Mouse (Mus musculus): Measurements from ENCODE around the gene Tesk1.

Tesk1 gene

DNA sequence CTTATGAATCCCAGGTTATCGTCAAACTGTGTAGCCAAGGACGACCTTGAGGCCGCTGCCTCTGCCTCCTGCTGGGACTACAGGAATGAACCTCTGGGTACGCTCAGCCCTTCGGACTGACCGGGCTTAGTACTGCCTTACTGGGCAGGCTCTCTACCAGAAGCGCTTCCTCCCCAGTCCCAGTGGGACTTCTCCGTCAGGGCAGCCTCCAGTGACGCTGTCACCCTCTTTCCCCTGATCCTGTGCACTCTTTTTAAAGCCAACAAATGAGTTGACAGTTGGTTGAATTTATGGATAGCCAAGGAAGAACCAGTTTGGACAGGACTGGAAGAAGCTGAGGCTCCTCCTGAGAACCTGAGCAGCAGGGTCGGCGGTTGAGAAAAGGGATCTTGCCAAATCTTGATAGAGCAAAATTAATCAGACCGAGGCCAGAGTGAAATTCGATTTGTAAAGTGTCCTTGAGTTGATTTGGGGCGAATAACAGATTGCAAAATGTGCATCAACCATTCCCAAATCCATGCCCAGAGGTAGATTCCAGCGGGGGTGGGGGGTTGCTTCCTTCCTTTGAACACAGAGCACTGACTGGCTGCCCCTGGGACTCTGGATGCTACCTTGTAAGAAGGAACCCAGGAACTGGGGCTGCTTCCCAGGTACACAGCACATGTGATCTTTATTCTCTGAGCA is 22.6 kb upstream of the Tesk1 start:
- no peak for DNase-seq (ENCODE audit: low read depth, low spot score)

DNA sequence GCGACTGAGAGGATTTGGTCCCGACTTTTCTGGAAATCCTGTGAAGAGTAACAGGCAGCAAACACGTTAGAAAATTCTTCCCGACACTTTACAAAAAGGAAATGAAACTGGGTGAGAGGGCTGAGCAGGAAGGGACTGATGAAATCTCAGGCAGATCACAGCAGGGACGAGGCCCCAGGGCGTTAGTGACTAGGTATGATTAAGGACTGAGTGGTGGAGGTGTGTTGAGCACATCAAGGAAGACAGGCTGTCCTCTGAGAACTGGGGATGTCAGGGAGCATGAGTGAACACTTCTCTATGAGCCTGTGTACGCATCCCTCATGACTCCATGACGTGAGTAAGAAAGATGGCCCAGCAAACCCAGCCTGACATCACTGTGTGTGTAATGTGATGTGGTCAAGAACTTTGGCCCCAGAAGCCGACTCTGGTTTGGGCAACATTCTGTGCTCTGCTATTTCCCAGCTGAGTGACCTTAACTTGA is 21.9 kb upstream of the Tesk1 start:
- DNase-seq (ENCODE audit: low read depth, low spot score) = no peak

DNA sequence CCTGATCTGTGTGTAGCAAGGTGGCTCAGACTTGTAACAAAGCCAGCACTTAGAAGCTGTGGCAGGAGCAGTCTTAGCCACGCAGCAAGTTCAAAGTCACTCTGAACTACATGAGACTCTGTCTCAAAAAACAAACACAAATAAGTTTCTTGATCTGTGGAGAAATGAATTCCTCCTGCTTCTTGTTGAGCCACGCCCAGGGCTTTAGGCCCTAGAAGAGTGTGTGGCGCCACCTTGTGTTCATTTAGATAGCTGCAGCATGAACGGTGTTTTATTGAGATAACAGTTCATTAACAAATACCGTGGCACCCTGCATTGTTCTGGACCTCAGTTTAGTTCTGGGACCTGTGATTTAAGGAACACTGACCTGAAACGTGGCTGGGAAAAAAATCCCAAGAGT is 21.4 kb upstream of the Tesk1 start:
- peak; percentile 83 for DNase-seq (ENCODE audit: low read depth, low spot score)

DNA sequence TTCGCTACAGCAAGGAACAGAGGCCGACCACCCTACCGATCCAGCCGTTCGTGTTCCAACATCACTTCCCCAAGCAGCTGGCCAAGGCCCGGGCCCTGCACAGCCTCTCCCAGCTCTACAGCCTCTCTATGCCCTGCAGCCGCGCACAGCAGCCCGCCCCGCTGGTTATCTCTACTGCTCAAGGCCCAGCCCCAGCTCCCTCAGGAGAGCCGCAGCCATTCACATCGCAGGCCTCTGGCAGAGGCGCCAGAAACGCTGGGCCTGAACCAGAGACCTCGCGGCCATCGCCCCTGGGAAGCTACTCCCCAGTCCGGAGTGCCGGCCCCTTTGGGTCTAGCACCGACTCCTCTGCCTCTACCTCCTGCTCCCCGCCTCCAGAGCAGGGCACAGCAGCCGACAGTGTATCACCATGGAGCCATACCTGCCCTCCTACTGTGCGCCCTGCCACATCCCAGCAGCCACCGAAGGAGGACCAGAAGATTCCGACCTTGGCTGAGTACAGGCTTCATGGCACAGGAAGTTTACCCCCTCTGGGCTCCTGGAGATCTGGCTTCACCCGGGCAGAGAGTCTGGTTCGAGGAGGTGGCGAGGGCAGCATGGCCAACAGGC is 20.0 kb upstream of the Tesk1 start:
- DNase-seq (ENCODE audit: low read depth, low spot score) = no peak

GRCm38 (mm10) chr4:43423267-43423934 is 18.3 kb upstream of the Tesk1 start:
- no peak for DNase-seq (ENCODE audit: low read depth, low spot score)

DNA sequence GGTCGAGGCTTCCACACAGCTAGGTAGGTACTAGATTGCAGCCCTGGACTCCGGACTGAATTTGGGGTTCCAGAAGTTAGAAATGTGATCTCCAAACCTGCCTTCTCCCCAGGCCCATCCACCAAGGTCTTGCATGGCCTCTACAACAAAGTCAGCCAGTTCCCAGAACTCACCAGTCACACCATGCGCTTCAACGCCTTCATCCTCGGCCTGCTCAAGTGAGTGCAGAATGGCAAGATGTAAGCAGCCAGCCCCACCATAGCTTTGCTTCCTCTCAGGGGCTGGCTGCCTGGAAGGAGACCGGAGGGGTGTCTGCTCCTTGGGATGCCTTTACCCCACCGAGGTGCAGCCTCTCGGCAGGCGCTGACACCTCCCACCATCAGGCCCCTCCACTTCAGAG is 17.7 kb upstream of the Tesk1 start:
- DNase-seq (ENCODE audit: low read depth, low spot score) = no peak

GRCm38 (mm10) chr4:43425197-43425596 is 16.5 kb upstream of the Tesk1 start:
- DNase-seq (ENCODE audit: low read depth, low spot score) = no peak

DNA sequence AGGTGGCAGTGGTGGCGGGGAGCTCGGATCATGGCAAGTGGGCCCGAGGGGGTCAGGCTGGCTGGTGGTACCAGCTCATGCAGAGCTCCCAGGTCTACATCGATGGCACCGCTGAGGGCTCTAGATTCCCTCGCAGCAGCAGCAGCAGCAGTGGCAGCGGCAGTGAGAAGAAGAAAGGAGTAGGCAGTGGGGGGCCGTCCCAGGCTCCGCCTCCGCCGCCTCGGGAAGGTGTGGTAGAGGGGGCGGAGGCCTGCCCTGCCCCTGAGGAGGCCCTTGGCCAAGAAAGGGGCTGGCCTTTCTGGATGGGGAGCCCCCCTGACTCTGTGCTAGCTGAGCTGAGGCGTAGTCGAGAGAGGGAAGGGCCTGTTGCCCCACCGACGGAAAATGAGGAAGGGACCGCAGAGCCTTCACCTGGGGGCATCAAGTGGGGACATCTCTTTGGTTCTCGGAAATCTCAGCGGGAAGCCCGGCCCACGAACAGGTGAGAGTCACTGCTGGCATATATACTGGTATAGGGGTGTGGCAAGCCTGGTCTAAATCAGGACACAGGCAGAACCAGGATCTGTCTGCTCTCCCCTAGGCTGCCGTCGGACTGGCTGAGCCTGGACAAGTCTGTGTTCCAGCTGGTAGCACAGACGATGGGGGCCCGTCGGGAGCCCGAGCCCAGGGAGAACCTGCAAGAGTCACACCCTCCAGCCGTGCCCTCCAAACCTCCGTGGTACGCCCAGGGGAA is 15.9 kb upstream of the Tesk1 start:
- peak; percentile 47 for DNase-seq (ENCODE audit: low read depth, low spot score)

- DNase-seq (ENCODE audit: low read depth, low spot score) = no peak
Measured at GRCm38 (mm10) chr4:43426487-43426886, 15.3 kb upstream of the Tesk1 start.

DNA sequence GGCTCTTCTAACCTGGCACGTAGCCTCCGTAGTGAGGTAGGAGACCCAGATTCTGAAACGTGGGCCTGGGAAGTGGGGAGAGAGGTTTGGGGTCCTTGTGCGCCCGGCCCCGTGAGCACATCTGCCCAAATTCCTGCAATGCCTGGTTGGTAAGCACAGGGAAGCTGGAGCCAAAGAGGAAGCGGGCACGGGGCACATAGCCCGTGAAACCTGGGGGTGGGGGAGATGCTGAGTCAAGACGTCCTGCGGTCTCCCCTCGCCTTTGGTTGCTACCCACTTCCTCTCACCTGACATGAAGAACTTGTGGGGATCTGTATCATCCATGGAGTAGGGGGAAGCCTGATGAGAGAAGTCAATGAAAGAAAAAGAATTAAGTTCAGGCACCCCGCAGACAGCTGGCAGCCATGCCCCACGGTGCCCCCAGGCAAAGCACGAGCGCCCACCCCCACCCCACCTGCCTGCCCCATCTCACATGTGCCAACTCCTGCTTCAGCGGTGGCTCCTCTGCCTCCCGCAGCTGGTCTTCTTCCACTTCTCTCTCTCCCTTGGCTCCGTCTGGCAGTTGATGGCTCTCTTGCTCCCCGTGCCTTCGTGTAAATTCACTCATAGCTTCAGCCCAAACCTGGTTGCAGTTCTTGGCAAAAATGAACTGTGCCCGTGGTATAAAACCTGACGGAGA is 14.1 kb upstream of the Tesk1 start:
- peak; percentile 72 for DNase-seq (ENCODE audit: low read depth, low spot score)

- no peak for DNase-seq (ENCODE audit: low read depth, low spot score)
Measured at GRCm38 (mm10) chr4:43428180-43428861, 13.4 kb upstream of the Tesk1 start.

GRCm38 (mm10) chr4:43428946-43429345 is 12.8 kb upstream of the Tesk1 start, which contains the start of gene Fam166b:
TSS of gene Fam166b (minus strand) at chr4:43429134.
- DNase-seq (ENCODE audit: low read depth, low spot score) = no peak

- DNase-seq (ENCODE audit: low read depth, low spot score) = peak; percentile 90
Measured at GRCm38 (mm10) chr4:43431690-43432089, 10.0 kb upstream of the Tesk1 start.

DNA sequence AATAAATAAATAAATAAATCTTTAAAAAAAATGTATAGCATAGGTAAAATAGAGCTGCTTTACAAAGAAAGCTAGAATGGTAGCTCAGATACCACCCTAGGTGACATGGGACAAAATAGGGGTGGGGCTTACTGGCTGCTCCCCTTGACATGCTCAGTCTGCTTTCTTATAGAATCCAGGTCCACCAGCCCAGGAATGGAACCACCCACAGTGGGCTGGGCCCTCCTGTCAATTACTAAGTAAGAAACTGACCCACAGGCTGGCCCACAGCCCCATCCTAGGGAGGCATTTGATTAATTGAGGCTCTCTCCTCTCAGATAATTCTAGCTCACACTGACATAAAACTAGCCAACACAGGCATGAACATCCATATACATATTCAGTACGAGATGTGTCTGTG is 8.9 kb upstream of the Tesk1 start:
- no peak for DNase-seq (ENCODE audit: low read depth, low spot score)

DNA sequence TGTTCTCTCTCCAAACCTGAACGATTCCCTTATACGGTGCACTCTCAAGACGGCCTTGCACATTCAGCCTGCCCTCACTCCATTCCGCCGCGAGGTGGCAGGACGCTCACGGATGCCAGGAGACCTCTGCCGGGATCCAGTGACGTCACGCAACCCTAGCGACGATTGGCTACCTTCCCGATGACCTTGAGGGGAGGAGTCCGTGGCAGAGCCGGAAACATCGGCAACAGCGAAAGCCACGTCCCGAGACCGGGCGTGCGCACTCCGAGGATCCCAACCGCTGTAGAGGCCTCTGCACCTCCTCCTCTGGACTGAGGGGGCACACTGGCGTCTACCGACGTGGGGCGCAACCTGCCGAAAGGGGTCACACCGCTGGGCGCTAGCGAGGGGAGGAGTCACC is 305 bp downstream of the Tesk1 start:
- peak; percentile 100 for DNase-seq (ENCODE audit: low read depth, low spot score)

DNA sequence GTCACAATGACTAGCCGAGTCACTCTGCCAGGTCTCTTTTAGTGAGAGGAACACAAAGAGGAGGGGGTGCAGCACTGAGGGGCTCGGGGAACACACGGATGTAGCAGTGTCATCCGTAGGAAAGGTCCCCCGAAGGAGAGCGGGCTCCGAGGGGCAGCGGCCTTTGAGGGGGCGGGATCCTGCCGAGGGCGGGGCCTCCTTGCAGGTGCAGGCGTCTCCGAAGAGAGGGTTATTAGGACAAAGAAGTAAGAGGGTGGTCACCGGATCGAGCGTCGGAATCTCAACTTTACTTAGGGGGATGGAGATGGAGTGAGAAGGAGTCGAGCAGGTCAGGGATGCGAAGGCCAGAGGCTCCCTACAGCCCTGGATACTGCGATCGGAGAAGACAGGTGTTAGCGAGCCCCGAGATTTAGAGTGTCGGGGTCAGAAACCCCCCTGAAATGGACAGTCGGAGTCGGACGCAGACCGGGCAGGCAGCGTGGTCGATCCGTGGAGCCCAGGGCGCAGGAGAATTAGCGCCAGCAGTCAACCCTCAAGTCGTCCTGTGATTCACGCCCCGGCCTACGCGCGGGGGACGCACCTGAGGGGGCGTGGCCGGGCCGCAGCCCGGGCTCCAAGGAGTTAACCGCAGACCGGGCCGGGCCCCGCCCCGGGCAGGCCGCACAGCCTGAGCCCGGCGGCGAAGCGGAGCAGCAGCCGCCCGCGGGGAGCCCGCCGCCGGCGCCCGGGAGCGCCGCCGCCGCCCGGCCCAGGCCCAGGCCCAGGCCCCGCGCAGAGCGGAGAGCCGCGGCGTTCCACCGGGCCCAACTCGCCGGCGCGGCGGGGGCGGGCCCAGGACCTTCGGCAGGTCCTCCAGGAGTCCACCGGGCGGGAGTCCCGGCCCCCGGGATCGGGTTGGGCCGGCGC is 970 bp downstream of the Tesk1 start:
- peak; percentile 87 for DNase-seq (ENCODE audit: low read depth, low spot score)

- peak; percentile 53 for DNase-seq (ENCODE audit: low read depth, low spot score)
Measured at GRCm38 (mm10) chr4:43443511-43443910, 1.8 kb downstream of the Tesk1 start.

- DNase-seq (ENCODE audit: low read depth, low spot score) = no peak
Measured at GRCm38 (mm10) chr4:43447251-43447650, 5.5 kb downstream of the Tesk1 start.

- DNase-seq (ENCODE audit: low read depth, low spot score) = no peak
Measured at GRCm38 (mm10) chr4:43448554-43448953, 6.8 kb downstream of the Tesk1 start.

- DNase-seq (ENCODE audit: low read depth, low spot score) = no peak
Measured at GRCm38 (mm10) chr4:43452315-43452714, 10.6 kb downstream of the Tesk1 start.

Data from CD4-positive, CD25-positive, alpha-beta regulatory T cell, adult 2 months (primary cell).